Mouse (Mus musculus): ENCODE measurements around the gene Arl8a.
A peak's percentile ranks its signal among the peaks of the same experiment; 100 is the strongest.

The Arl8a gene

GRCm38 (mm10) chr1:135133678-135134435 is 12.8 kb upstream of the Arl8a start:
- DNase-seq (ENCODE audit: low spot score in 2 of 2): peak; percentile 27 to 37

GRCm38 (mm10) chr1:135135111-135135787 is 11.4 kb upstream of the Arl8a start:
- DNase-seq (ENCODE audit: low spot score in 2 of 2): no peak

GRCm38 (mm10) chr1:135136500-135136899 is 10.1 kb upstream of the Arl8a start:
- DNase-seq (ENCODE audit: low spot score in 2 of 2): peak; percentile 52 to 60

DNA sequence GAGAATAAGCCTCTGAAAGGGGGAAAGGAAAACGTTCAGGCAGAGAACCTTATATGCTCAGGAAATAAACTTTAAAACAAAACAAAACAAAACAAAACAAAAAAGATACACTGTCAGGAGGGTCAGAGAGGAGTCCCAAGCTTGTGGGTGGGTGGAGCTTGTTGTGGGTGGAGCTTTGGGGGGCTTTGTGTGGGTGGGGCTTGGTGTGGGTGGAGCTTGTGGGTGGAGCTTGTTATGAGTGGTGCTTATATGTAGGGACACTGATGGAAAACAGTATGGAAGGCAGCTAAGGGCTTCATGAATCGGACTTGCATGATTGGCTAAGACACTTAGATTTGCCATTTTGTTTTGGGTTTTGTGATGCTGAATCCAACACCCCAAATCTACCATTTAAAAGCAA is 6.7 kb upstream of the Arl8a start:
- peak in 1 of 2 experiments; percentile 23 for DNase-seq (ENCODE audit: low spot score in 2 of 2)

- no peak for DNase-seq (ENCODE audit: low spot score in 2 of 2)
These were observed 4.2 kb upstream of the Arl8a start for GRCm38 (mm10) chr1:135142452-135142851.

DNA sequence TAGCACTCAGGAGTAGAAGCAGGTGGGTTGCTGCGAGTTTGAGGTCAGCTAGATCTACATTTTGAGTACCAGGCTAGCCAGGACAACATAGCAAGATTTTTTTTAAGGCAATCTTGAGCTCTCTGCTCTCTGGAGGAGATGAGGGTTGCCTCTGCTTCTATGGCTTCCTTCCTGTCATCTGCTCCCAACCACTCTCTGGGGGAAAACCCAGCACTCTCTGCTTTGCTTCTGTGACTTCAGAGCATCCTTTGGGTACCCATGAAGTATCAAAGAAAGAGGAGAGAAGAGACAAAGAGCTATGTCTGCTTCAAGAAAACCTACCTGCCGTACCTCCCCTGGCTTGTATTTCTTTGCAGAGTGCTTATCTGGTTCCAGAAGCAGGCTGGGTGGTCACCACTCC is 2.7 kb upstream of the Arl8a start:
- DNase-seq (ENCODE audit: low spot score in 2 of 2): peak in 1 of 2 experiments; percentile 20

GRCm38 (mm10) chr1:135146946-135147701 is 500 bp downstream of the Arl8a start:
- DNase-seq (ENCODE audit: low spot score in 2 of 2): peak; percentile 81 to 86

DNA sequence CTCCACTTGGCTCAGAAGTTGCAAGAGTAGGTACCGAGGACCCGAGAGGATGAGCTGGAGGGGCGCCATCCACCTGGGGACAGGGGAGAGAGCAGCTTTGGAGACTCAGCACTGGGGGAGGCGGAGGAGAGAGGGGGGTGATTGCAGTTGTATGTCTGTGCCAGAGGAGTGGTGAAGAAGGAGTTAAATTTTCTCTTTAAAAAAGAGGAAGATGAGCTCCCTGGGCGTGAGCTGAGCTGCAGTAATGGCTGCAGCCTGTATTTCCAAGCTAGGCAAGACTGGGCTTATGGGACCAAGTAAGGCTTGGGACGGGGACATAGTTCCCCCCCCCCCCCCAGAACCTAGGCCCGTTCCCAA is 1.1 kb downstream of the Arl8a start:
- no peak for DNase-seq (ENCODE audit: low spot score in 2 of 2)

GRCm38 (mm10) chr1:135148476-135148875 is 1.9 kb downstream of the Arl8a start:
- no peak for DNase-seq (ENCODE audit: low spot score in 2 of 2)

GRCm38 (mm10) chr1:135148996-135149395 is 2.4 kb downstream of the Arl8a start:
- no peak for DNase-seq (ENCODE audit: low spot score in 2 of 2)

GRCm38 (mm10) chr1:135154011-135154410 is 7.4 kb downstream of the Arl8a start:
- no peak for DNase-seq (ENCODE audit: low spot score in 2 of 2)

DNA sequence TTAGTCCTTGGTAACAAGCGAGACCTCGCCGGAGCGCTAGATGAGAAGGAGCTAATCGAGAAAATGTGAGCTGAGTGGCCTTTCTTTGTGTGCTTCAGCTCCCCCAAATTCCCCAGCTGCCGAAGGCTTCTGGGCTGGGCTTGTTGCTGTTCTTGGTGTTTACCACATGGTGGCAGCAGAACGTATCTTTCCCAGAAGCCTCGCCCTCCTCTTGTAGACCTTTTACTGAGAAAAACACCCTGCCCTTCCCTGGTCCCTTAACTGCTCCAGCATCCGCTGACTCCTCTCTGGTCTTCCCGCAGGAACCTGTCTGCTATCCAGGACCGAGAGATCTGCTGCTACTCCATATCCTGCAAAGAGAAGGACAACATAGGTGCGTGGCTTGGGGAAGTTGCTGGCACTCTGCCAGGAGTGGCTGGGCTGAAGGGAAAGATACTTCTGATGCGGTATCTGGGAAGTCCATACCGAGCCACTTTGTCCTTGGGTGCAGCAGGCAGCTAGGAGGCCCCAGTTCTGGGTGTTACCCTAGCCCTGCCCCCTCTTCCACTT is 7.9 kb downstream of the Arl8a start:
- DNase-seq (ENCODE audit: low spot score in 2 of 2): peak; percentile 52 to 72

GRCm38 (mm10) chr1:135156300-135156699 is 9.7 kb downstream of the Arl8a start:
- no peak for DNase-seq (ENCODE audit: low spot score in 2 of 2)

DNA sequence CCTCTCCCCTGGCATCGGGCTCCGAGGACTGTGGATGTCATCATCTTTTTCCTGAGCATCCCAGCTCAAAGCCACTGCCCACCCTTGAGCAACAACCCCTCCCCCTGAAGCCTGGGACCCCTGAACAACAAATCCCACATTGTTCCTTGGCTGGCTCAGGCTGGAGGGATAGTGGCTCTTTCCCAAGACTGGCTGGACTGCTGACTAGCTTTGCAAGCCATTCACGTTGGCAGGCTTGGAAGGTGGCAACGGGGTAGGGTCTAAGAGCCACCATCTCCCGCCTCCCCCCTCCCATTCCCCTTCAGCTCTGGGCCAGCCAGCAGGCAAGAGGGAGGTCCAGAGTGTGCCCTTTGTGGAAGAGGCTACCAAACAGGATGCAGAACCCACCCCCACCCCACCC is 12.0 kb downstream of the Arl8a start:
- DNase-seq (ENCODE audit: low spot score in 2 of 2): no peak

DNA sequence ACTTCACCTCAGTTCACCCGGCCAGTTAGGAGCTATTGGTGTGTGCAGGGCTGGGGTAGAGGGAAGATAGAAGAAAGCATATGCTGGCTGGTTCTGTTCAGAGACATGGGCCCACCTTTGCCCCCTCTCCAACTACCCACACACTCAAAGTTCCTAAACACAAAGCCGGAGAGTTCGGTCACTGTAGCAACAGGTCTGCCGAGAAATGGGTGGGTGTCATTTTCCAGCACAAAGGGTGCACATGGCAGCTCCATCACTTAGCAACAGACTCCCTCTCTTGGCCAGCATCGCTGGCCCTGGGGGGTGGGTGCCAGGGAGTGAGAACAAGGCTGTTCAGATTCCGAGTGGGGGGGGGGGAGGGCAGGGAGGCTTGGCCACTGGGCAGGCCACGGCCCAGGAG is 12.4 kb downstream of the Arl8a start:
- no peak for DNase-seq (ENCODE audit: low spot score in 2 of 2)

GRCm38 (mm10) chr1:135159556-135160123 is 13.0 kb downstream of the Arl8a start:
- no peak for DNase-seq (ENCODE audit: low spot score in 2 of 2)

DNA sequence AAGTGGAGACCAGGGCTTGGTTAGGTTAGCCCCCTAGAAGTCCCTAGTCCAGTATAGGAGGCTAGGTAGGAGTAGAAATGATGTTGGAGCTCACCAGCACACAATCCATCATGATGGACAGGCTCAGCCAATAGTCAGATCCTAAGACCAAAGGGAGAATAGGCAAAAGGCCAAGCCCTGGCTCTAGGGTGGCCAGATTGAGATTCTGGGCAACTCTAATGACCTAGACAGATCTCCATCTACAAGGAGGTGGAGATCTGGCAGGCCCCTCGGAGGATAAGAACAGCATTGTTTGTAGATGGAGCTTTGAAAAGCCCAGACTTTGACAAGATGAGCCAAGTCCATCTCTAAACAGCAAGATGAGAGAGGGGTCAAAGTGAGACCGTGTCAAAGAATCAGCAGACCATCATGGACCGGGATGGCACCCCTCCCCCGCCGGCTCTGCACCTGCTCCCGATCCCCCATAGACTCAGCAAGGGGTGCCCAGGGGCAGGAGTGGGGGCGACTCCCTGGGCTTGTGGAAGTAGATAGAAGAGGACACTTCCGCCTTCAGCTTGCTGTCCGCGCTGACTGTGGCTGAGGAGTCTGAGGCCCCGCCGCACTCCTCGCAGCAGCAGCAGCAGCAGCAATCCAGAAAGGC is 13.9 kb downstream of the Arl8a start:
- no peak for DNase-seq (ENCODE audit: low spot score in 2 of 2)

- no peak for DNase-seq (ENCODE audit: low spot score in 2 of 2)
These were observed 16.1 kb downstream of the Arl8a start for GRCm38 (mm10) chr1:135162720-135163119.

- no peak for DNase-seq (ENCODE audit: low spot score in 2 of 2)
These were observed 20.8 kb downstream of the Arl8a start, which contains the start of gene Gpr37l1 for GRCm38 (mm10) chr1:135167435-135167834. TSS of gene Gpr37l1 (minus strand) at chr1:135167681.

- DNase-seq (ENCODE audit: low spot score in 2 of 2): no peak
These were observed 22.0 kb downstream of the Arl8a start for GRCm38 (mm10) chr1:135168453-135169200.
